Mouse (Mus musculus): ENCODE measurements at regions not wholly inside any gene's neighbourhood (a gene's known extent, or its start where the extent isn't known, plus 50 kb on each side); places are given as distances from the start of the nearest gene placed in this dataset.

GRCm38 (mm10) chr14:71230484-71231188, 631.0 kb upstream of the Fam160b2 start:
- DNase-seq, result no peak

GRCm38 (mm10) chr14:71229955-71230354, 630.3 kb upstream of the Fam160b2 start:
- no peak for DNase-seq

GRCm38 (mm10) chr14:71228894-71229446, 629.3 kb upstream of the Fam160b2 start:
- no peak for DNase-seq

- no peak for DNase-seq
These were observed 617.4 kb upstream of the Fam160b2 start for GRCm38 (mm10) chr14:71217041-71217440.

- DNase-seq, result no peak
These were observed 611.8 kb upstream of the Fam160b2 start for GRCm38 (mm10) chr14:71211359-71211978.

GRCm38 (mm10) chr14:71203459-71203858, 603.8 kb upstream of the Fam160b2 start:
- no peak for DNase-seq

GRCm38 (mm10) chr14:71200917-71201316, 601.3 kb upstream of the Fam160b2 start:
- no peak for DNase-seq

- no peak for DNase-seq
These were observed 599.7 kb upstream of the Fam160b2 start for GRCm38 (mm10) chr14:71199178-71199879.

- no peak for DNase-seq
These were observed 594.6 kb upstream of the Fam160b2 start for GRCm38 (mm10) chr14:71194219-71194618.

- DNase-seq, result peak; percentile 5
These were observed 592.9 kb upstream of the Fam160b2 start for GRCm38 (mm10) chr14:71192486-71192885.

- no peak for DNase-seq
These were observed 589.7 kb upstream of the Fam160b2 start for GRCm38 (mm10) chr14:71189360-71189759.

GRCm38 (mm10) chr14:71177341-71177740, 577.7 kb upstream of the Fam160b2 start:
- no peak for DNase-seq

GRCm38 (mm10) chr14:71174175-71174574, 574.5 kb upstream of the Fam160b2 start:
- no peak for DNase-seq

GRCm38 (mm10) chr14:71159556-71159955, 559.9 kb upstream of the Fam160b2 start:
- no peak for DNase-seq

GRCm38 (mm10) chr14:71142465-71142864, 542.8 kb upstream of the Fam160b2 start:
- no peak for DNase-seq

- no peak for DNase-seq
These were observed 530.2 kb upstream of the Fam160b2 start for GRCm38 (mm10) chr14:71129771-71130211.

GRCm38 (mm10) chr14:71128495-71128894, 528.9 kb upstream of the Fam160b2 start:
- no peak for DNase-seq

- peak; percentile 8 for DNase-seq
These were observed 519.0 kb upstream of the Fam160b2 start for GRCm38 (mm10) chr14:71118681-71119080.

- DNase-seq, result no peak
These were observed 516.3 kb upstream of the Fam160b2 start for GRCm38 (mm10) chr14:71115798-71116432.

GRCm38 (mm10) chr14:71115095-71115797, 515.6 kb upstream of the Fam160b2 start:
- no peak for DNase-seq

- DNase-seq, result no peak
These were observed 513.6 kb upstream of the Fam160b2 start for GRCm38 (mm10) chr14:71113198-71113597.

GRCm38 (mm10) chr14:71104617-71105016, 505.0 kb upstream of the Fam160b2 start:
- no peak for DNase-seq

Measured in right cerebral cortex, postnatal 14 days (tissue).